In the genomic region with DNA sequence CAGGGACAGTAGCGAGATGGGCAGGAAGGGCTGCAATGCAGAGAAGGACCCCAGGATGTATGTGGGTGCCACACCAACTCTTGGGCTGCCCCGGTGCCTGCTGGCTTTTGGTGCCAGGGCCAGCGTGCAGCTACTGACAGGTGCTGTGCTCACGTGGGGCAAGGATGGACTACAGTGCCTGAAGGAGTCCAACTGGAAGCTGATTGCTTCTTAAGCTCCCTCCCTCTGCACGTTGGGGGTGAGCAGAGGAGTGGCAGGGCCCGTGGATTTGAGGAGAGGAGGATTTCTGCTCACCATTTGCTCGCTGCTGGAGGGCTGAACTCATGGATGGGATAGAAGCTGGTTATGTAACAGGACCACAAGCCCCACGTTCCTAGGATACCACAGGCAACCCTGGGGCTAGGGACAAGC, we compare ENCODE assay signal across 8 mouse cellular contexts. TPM values are rescaled to one million over a fixed set of nuclear protein-coding genes. Genes with fewer than 3 reads are reported as not detected.
DNase-seq lines count a peak whose midpoint lies in the region; ATAC-seq and TF ChIP-seq lines count a peak whose summit lies in the region.

No protein-coding gene starts in this region.

- WGBS in midbrain, embryonic 11.5 days: 10% methylated on average over 8 of the region's 8 CpGs

- intact Hi-C loops in left cerebral cortex, adult 2 months (cut with DNase I): loop anchor here (1.0 kb wide), 3 partner anchors 8 to 57 kb away; a partner anchor contains a TSS

- H3K27ac ChIP-seq in layer of hippocampus, adult 2 months: peak overlapping the region; percentile 98
- peak overlapping the region; percentile 99 for H3K27ac ChIP-seq in left cerebral cortex, adult 2 months
- no peak overlapping the region for H3K27ac ChIP-seq in midbrain, embryonic 11.5 days (ENCODE audit: low read depth, low read length)

- no peak for TF ChIP-seq CTCF in layer of hippocampus, adult 2 months (conservative IDR thresholded peaks at IDR 0.05)
- TF ChIP-seq CTCF in left cerebral cortex, adult 2 months (IDR thresholded peaks at IDR 0.05): no peak

- H3K4me2 ChIP-seq in midbrain, embryonic 11.5 days: peak overlapping the region; percentile 32

- H3K27me3 ChIP-seq in midbrain, embryonic 11.5 days (ENCODE audit: control insufficient read depth, insufficient read depth, low read length): no peaks in the 10 kb centered on the region

- peaks cover 5% of the 10 kb centered on the region for H3K4me1 ChIP-seq in midbrain, embryonic 11.5 days (ENCODE audit: control insufficient read depth, insufficient read depth, low read length)

- no peaks in the 10 kb centered on the region for H3K9me3 ChIP-seq in midbrain, embryonic 11.5 days (ENCODE audit: control insufficient read depth, low read length)

- H3K36me3 ChIP-seq in midbrain, embryonic 11.5 days (ENCODE audit: control insufficient read depth, insufficient read depth, low read length): no peaks in the 10 kb centered on the region

- peak overlapping the region; percentile 93 for H3K4me3 ChIP-seq in layer of hippocampus, adult 2 months
- peak overlapping the region; percentile 65 for H3K4me3 ChIP-seq in left cerebral cortex, adult 2 months
- no peak overlapping the region for H3K4me3 ChIP-seq in midbrain, embryonic 11.5 days (ENCODE audit: low read depth, low read length)

- DNase-seq in layer of hippocampus, adult 2 months (ENCODE audit: low spot score in 2 of 2): peak; percentile 38 to 60
- no peak for DNase-seq in layer of hippocampus, postnatal 36 days
- peak; percentile 93 for DNase-seq in cerebellum, adult 9-10 months
- peak; percentile 64 for DNase-seq in gastrocnemius, postnatal 10 days
- DNase-seq in left cerebral cortex, adult 2 months (ENCODE audit: extremely low spot score in 1 of 2, low spot score in 2 of 2): peak; percentile 58 to 60
- peak; percentile 87 for DNase-seq in midbrain, embryonic 11.5 days (ENCODE audit: low spot score, missing footprints)
- no peak for DNase-seq in thymus, adult 18-20 months

- ATAC-seq in midbrain, embryonic 11.5 days (ENCODE audit: low FRiP score): no peak; the same call in 1 of the 2 replicates
- no peak for ATAC-seq in activated CD4-positive, CD25-positive, alpha-beta regulatory T cell, adult 4 months

- H3K9ac ChIP-seq in midbrain, embryonic 11.5 days (ENCODE audit: low read length): no peak overlapping the region; the same call in 1 of the 2 replicates

RNA-seq across cellular contexts. Expression of a gene that starts 0.7 kb away (rescaled TPM):
- total RNA-seq in layer of hippocampus, adult 2 months (2021): 100 to 1,000 TPM; 273 to 304 TPM
- total RNA-seq in layer of hippocampus, postnatal 36 days (2021): 100 to 1,000 TPM; 300 to 307 TPM
- 100 to 1,000 TPM; 127 to 130 TPM for total RNA-seq in gastrocnemius, postnatal 10 days (2021)
- 100 to 1,000 TPM; 220 to 228 TPM for total RNA-seq in left cerebral cortex, adult 2 months (2021)
- 11.0 and 12.9 TPM in 2 replicates for polyA plus RNA-seq in midbrain, embryonic 11.5 days (2014; fragmentation: Nextera tagmentation; extraction: Ambion mirVana)
- polyA plus RNA-seq in activated CD4-positive, CD25-positive, alpha-beta regulatory T cell, adult 4 months (2017; shearing (Covaris generic)): 1 to 10 TPM; 5.2 to 7.3 TPM

RNA-seq across cellular contexts. Expression of a gene that starts 55.6 kb away (rescaled TPM):
- total RNA-seq in layer of hippocampus, adult 2 months (2021): 10 to 100 TPM; 28.6 to 38.4 TPM
- 10 to 100 TPM; 30.5 to 36.4 TPM for total RNA-seq in layer of hippocampus, postnatal 36 days (2021)
- 10 to 100 TPM; 38.1 to 80.4 TPM for total RNA-seq in gastrocnemius, postnatal 10 days (2021)
- total RNA-seq in left cerebral cortex, adult 2 months (2021): 10 to 100 TPM; 34.8 to 41.4 TPM
- 10.4 and 12.9 TPM in 2 replicates for polyA plus RNA-seq in midbrain, embryonic 11.5 days (2014; fragmentation: Nextera tagmentation; extraction: Ambion mirVana)
- 10 to 100 TPM; 25.8 to 45.6 TPM for polyA plus RNA-seq in activated CD4-positive, CD25-positive, alpha-beta regulatory T cell, adult 4 months (2017; shearing (Covaris generic))

RNA-seq across cellular contexts. Expression of a gene that starts 57.6 kb away (rescaled TPM):
- total RNA-seq in layer of hippocampus, adult 2 months (2021): 100 to 1,000 TPM; 149 to 162 TPM
- total RNA-seq in layer of hippocampus, postnatal 36 days (2021): 100 to 1,000 TPM; 158 to 165 TPM
- 10 to 100 TPM; 28.6 to 31.3 TPM for total RNA-seq in gastrocnemius, postnatal 10 days (2021)
- total RNA-seq in left cerebral cortex, adult 2 months (2021): 100 to 1,000 TPM; 214 to 229 TPM
- polyA plus RNA-seq in midbrain, embryonic 11.5 days (2014; fragmentation: Nextera tagmentation; extraction: Ambion mirVana): 152 and 156 TPM in 2 replicates
- 10 to 100 TPM; 39.7 to 56.1 TPM for polyA plus RNA-seq in activated CD4-positive, CD25-positive, alpha-beta regulatory T cell, adult 4 months (2017; shearing (Covaris generic))

RNA-seq across cellular contexts. Expression of a gene that starts 58.1 kb away (rescaled TPM):
- 100 to 1,000 TPM; 140 to 145 TPM for total RNA-seq in layer of hippocampus, adult 2 months (2021)
- 100 to 1,000 TPM; 129 to 141 TPM for total RNA-seq in layer of hippocampus, postnatal 36 days (2021)
- 10 to 100 TPM; 39.8 to 43.1 TPM for total RNA-seq in gastrocnemius, postnatal 10 days (2021)
- 100 to 1,000 TPM; 160 to 179 TPM for total RNA-seq in left cerebral cortex, adult 2 months (2021)
- polyA plus RNA-seq in midbrain, embryonic 11.5 days (2014; fragmentation: Nextera tagmentation; extraction: Ambion mirVana): 34.3 and 35.0 TPM in 2 replicates
- polyA plus RNA-seq in activated CD4-positive, CD25-positive, alpha-beta regulatory T cell, adult 4 months (2017; shearing (Covaris generic)): 1 to 10 TPM; 5.2 to 7.1 TPM

Comparison
In these comparisons a context has a peak if more than half of its experiments do, and no peak if none do; other contexts are left out.
1. DNase-seq: peak in layer of hippocampus, adult 2 months (2 of 2), cerebellum, adult 9-10 months (single experiment), gastrocnemius, postnatal 10 days (single experiment), left cerebral cortex, adult 2 months (2 of 2) and midbrain, embryonic 11.5 days (single experiment); none in layer of hippocampus, postnatal 36 days (0 of 2) and thymus, adult 18-20 months (0 of 2).
2. RNA of a gene that starts 57.6 kb away (total RNA-seq): 214 to 229 TPM in left cerebral cortex, adult 2 months, 158 to 165 TPM in layer of hippocampus, postnatal 36 days and 149 to 162 TPM in layer of hippocampus, adult 2 months; 28.6 to 31.3 TPM in gastrocnemius, postnatal 10 days; every median in the first group is over 4 times any median in the second.